Mouse (Mus musculus): ENCODE results near the gene Snhg11. TPM values are rescaled to one million over a fixed set of nuclear protein-coding genes. Genes with fewer than 3 reads are reported as not detected.

Gene Snhg11
- polyA plus RNA-seq, 1 experiment from 2014 or later: 6.9 TPM

DNA sequence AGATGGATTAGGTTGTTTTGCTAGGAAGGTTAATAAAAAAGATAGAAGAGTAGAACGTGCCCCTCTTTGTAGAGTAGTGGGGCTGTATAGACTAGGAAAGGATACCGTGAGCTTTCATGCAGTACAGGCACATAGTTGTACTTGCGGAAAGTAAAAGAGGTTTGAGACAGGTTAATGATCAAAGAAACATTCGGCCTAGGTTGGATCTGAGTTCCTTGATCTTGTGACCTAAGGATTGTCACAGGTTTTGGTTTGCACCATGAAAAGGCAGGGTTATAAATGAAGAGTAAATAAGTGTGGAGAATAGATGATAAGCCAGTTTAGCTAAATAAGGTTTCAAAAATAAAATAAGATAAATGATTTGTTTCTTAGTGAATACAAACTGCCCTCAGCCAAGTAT lies 11.3 kb upstream of the Snhg11 start:
- Histone ChIP-seq H3K4me3 (ENCODE audit: low read depth, low read length) (no peak overlapping the region), H3K27ac (replicated peaks; ENCODE audit: low read depth, low read length) (no peak overlapping the region), H3K4me1 (ENCODE audit: control insufficient read depth, insufficient read depth, low read length) (peaks cover 3% of the 10 kb centered on the region; the same call in 1 of the 2 replicates), H3K9me3 (replicated peaks; ENCODE audit: control insufficient read depth, low read length) (no peaks in the 10 kb centered on the region), H3K27me3 (ENCODE audit: control insufficient read depth, insufficient read depth, low read length) (no peaks in the 10 kb centered on the region), H3K4me2 (ENCODE audit: low read depth, low read length) (no peak overlapping the region), H3K9ac (replicated peaks; ENCODE audit: low read length) (no peak overlapping the region), H3K36me3 (replicated peaks; ENCODE audit: control insufficient read depth, insufficient read depth, low read depth, low read length) (peaks cover 5% of the 10 kb centered on the region; the same call in 1 of the 2 replicates)
- 86% methylated on average over 4 of the region's 4 CpGs for WGBS
- ATAC-seq (replicated peaks; ENCODE audit: insufficient number of reproducible peaks, low FRiP score, low TSS enrichment, low read depth) (no peak), DNase-seq (ENCODE audit: low spot score) (no peak)

DNA sequence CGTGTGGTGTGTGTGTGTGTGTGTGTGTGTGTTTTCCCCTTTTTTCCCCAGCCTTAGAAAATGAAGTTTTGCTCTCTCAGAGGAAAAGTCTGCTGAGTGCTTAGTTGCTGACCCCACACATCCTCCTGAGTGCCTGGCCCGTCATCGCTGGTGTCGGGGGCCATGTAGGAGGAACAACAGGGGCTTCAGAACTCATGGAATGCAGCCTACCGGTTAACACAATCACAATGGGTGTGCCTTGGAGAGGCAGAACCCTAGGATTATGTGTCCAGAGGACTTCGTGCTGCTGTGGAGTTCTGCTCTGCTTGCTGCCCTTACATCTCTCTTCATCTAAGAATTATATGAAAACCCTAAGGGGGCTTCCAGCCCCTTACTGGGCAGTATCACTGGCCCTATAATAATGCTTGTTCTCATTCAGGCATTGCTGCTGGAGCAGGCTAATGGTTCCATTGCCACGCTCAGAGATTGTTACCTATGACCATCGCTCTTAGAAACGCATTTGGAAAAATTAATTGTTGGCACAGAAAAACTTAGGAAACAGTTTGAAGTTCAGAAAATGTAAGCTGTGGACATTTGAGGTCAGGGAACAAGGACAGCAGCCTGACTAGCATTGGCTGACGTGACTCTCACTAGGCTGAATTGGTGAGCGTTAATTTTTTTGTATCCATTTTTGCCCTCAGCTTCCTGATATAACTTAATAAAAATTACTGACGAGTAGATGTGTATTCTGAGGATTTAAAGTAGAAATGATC lies 10.2 kb upstream of the Snhg11 start:
- no peak for ATAC-seq (replicated peaks; ENCODE audit: insufficient number of reproducible peaks, low FRiP score, low TSS enrichment, low read depth)

DNA sequence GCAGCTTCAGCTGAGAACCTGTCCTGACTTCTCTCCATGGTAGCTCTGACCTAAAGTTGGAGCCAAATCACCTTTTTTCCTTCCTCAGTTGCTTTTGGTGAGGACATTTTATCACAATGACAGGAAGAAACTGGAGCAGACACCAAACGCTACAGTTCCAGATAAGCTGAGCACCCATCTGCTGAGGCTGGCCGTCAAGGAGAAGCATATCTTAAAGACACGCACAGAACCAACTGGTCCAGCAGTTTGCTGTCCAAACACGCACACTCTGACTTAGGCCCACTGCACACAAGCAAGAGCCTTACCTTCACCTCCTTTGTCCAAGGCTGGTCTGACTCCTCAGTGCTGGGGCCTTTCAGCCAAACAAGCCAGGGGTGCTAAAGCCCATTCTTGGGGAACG lies 7.8 kb upstream of the Snhg11 start:
- H3K36me3 ChIP-seq (replicated peaks; ENCODE audit: control insufficient read depth, insufficient read depth, low read depth, low read length): no peaks in the 10 kb centered on the region
- WGBS: 88% methylated on average over 5 of the region's 5 CpGs
- no peak overlapping the region for H3K27ac ChIP-seq (replicated peaks; ENCODE audit: low read depth, low read length)
- ATAC-seq (replicated peaks; ENCODE audit: insufficient number of reproducible peaks, low FRiP score, low TSS enrichment, low read depth) (no peak), DNase-seq (ENCODE audit: low spot score) (no peak)
- H3K4me2 ChIP-seq (ENCODE audit: low read depth, low read length): no peak overlapping the region
- no peaks in the 10 kb centered on the region for H3K4me1 ChIP-seq (ENCODE audit: control insufficient read depth, insufficient read depth, low read length)
- H3K9me3 ChIP-seq (replicated peaks; ENCODE audit: control insufficient read depth, low read length): no peaks in the 10 kb centered on the region
- no peaks in the 10 kb centered on the region for H3K27me3 ChIP-seq (ENCODE audit: control insufficient read depth, insufficient read depth, low read length)
- H3K9ac ChIP-seq (replicated peaks; ENCODE audit: low read length): no peak overlapping the region
- H3K4me3 ChIP-seq (ENCODE audit: low read depth, low read length): no peak overlapping the region

More for the DNA sequence above, 10.2 kb upstream of the Snhg11 start:
- H3K4me2 ChIP-seq (ENCODE audit: low read depth, low read length): no peak overlapping the region
- no peaks in the 10 kb centered on the region for H3K36me3 ChIP-seq (replicated peaks; ENCODE audit: control insufficient read depth, insufficient read depth, low read depth, low read length)
- DNase-seq (ENCODE audit: low spot score): no peak
- H3K27me3 ChIP-seq (ENCODE audit: control insufficient read depth, insufficient read depth, low read length): no peaks in the 10 kb centered on the region
- 71% methylated on average over 12 of the region's 12 CpGs for WGBS
- H3K9me3 ChIP-seq (replicated peaks; ENCODE audit: control insufficient read depth, low read length): no peaks in the 10 kb centered on the region
- H3K4me3 ChIP-seq (ENCODE audit: low read depth, low read length): no peak overlapping the region
- H3K27ac ChIP-seq (replicated peaks; ENCODE audit: low read depth, low read length): no peak overlapping the region
- H3K9ac ChIP-seq (replicated peaks; ENCODE audit: low read length): no peak overlapping the region
- no peaks in the 10 kb centered on the region for H3K4me1 ChIP-seq (ENCODE audit: control insufficient read depth, insufficient read depth, low read length)

DNA sequence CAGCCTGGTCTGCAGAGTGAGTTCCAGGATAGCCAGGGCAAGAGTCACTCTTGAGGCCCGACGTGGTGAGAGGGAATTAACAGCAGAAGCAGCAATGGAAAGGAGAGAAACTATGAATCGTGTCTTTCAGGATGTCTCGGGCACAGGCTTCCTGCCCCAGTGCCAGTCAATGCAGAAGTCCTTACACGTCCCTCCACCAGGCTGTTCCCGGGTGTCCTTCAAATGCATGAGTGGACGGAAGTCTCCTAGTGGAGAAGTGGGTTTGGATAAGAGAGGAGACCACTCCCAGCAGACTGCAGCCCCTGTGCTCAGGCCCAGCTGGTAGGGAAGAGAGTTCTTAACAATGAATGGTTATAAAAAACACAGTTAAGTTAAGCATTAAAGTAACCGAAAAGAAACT lies 7.1 kb upstream of the Snhg11 start:
- ATAC-seq (replicated peaks; ENCODE audit: insufficient number of reproducible peaks, low FRiP score, low TSS enrichment, low read depth): no peak
- WGBS: 93% methylated on average over 8 of the region's 8 CpGs
- H3K27me3 ChIP-seq (ENCODE audit: control insufficient read depth, insufficient read depth, low read length): no peaks in the 10 kb centered on the region
- H3K4me1 ChIP-seq (ENCODE audit: control insufficient read depth, insufficient read depth, low read length): no peaks in the 10 kb centered on the region
- no peak overlapping the region for H3K4me3 ChIP-seq (ENCODE audit: low read depth, low read length)
- DNase-seq (ENCODE audit: low spot score): no peak
- H3K9ac ChIP-seq (replicated peaks; ENCODE audit: low read length): no peak overlapping the region
- no peaks in the 10 kb centered on the region for H3K36me3 ChIP-seq (replicated peaks; ENCODE audit: control insufficient read depth, insufficient read depth, low read depth, low read length)
- H3K4me2 ChIP-seq (ENCODE audit: low read depth, low read length): no peak overlapping the region
- H3K9me3 ChIP-seq (replicated peaks; ENCODE audit: control insufficient read depth, low read length): no peaks in the 10 kb centered on the region
- H3K27ac ChIP-seq (replicated peaks; ENCODE audit: low read depth, low read length): no peak overlapping the region

DNA sequence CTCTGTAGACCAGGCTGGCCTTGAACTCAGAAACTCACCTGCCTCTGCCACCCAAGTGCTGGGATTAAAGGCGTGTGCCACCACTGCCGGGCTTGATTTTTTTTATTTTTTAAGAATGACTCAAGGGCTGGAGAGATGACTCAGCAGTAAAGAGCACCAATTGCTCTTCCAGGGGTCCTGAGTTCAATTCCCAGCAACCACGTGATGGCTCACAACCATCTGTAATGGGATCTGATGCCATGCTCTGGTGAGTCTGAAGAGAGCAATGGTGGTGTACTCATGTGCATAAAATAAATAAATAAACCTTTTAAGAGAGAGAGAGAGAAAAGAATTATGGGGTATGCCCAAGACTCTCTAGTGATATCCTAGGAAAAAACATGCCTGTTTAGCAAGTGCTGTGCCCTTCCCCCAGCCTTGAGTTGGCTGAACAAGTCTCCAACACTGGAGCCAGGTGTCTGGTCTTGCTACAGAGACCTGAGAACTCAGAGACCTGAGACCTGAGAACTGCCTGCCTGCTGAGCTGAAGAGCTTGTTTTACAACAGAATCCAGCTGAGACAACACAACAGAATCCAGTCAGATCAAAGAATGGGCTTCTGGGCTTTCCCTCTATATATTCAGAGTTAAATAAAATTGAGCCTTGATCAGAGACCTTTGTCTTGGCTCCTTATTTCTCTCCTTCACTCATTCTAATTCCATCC lies 5.8 kb upstream of the Snhg11 start:
- no peak for DNase-seq (ENCODE audit: low spot score)
- 84% methylated on average over 3 of the region's 3 CpGs for WGBS

DNA sequence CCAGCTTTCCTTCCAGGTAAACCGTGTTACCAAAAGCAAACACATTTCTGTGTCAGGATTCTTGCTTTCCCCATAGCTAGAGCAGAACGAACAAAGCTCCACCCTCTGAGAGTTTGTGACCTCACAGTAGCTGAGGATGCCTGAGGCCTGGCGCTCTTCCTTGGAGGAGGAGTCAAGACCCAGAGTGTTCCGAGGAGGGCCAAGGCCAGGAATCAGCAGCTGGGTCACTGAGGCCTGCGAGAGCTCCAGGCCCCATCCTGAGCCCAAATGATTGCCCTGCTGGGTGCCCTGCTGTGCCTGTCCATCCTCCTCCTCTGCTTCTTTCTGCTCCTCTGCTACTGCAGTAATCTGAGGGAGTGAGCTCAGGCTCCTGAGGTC lies 5.3 kb upstream of the Snhg11 start:
- Histone ChIP-seq H3K27me3 (ENCODE audit: control insufficient read depth, insufficient read depth, low read length) (no peaks in the 10 kb centered on the region), H3K27ac (replicated peaks; ENCODE audit: low read depth, low read length) (no peak overlapping the region), H3K9me3 (replicated peaks; ENCODE audit: control insufficient read depth, low read length) (no peaks in the 10 kb centered on the region), H3K9ac (replicated peaks; ENCODE audit: low read length) (no peak overlapping the region), H3K4me3 (ENCODE audit: low read depth, low read length) (no peak overlapping the region), H3K36me3 (replicated peaks; ENCODE audit: control insufficient read depth, insufficient read depth, low read depth, low read length) (no peaks in the 10 kb centered on the region), H3K4me1 (ENCODE audit: control insufficient read depth, insufficient read depth, low read length) (no peaks in the 10 kb centered on the region), H3K4me2 (ENCODE audit: low read depth, low read length) (no peak overlapping the region)
- ATAC-seq (replicated peaks; ENCODE audit: insufficient number of reproducible peaks, low FRiP score, low TSS enrichment, low read depth): no peak
- no peak for DNase-seq (ENCODE audit: low spot score)
- WGBS: 10% methylated on average over 5 of the region's 5 CpGs

More for the DNA sequence above, 5.8 kb upstream of the Snhg11 start:
- H3K4me3 ChIP-seq (ENCODE audit: low read depth, low read length): no peak overlapping the region
- no peaks in the 10 kb centered on the region for H3K4me1 ChIP-seq (ENCODE audit: control insufficient read depth, insufficient read depth, low read length)
- ATAC-seq (replicated peaks; ENCODE audit: insufficient number of reproducible peaks, low FRiP score, low TSS enrichment, low read depth): no peak
- H3K27ac ChIP-seq (replicated peaks; ENCODE audit: low read depth, low read length): no peak overlapping the region
- H3K9ac ChIP-seq (replicated peaks; ENCODE audit: low read length): no peak overlapping the region
- no peaks in the 10 kb centered on the region for H3K27me3 ChIP-seq (ENCODE audit: control insufficient read depth, insufficient read depth, low read length)
- no peaks in the 10 kb centered on the region for H3K9me3 ChIP-seq (replicated peaks; ENCODE audit: control insufficient read depth, low read length)
- no peaks in the 10 kb centered on the region for H3K36me3 ChIP-seq (replicated peaks; ENCODE audit: control insufficient read depth, insufficient read depth, low read depth, low read length)
- no peak overlapping the region for H3K4me2 ChIP-seq (ENCODE audit: low read depth, low read length)

GRCm38 (mm10) chr2:158373061-158373460 lies 2.4 kb upstream of the Snhg11 start:
- H3K9ac ChIP-seq (replicated peaks; ENCODE audit: low read length): no peak overlapping the region
- no peaks in the 10 kb centered on the region for H3K4me1 ChIP-seq (ENCODE audit: control insufficient read depth, insufficient read depth, low read length)
- no peak overlapping the region for H3K27ac ChIP-seq (replicated peaks; ENCODE audit: low read depth, low read length)
- H3K36me3 ChIP-seq (replicated peaks; ENCODE audit: control insufficient read depth, insufficient read depth, low read depth, low read length): no peaks in the 10 kb centered on the region
- no peak overlapping the region for H3K4me2 ChIP-seq (ENCODE audit: low read depth, low read length)
- DNase-seq (ENCODE audit: low spot score) (no peak), ATAC-seq (replicated peaks; ENCODE audit: insufficient number of reproducible peaks, low FRiP score, low TSS enrichment, low read depth) (no peak)
- H3K27me3 ChIP-seq (ENCODE audit: control insufficient read depth, insufficient read depth, low read length): peaks cover 5% of the 10 kb centered on the region; the same call in 1 of the 2 replicates
- WGBS: 83% methylated on average over 5 of the region's 5 CpGs
- no peaks in the 10 kb centered on the region for H3K9me3 ChIP-seq (replicated peaks; ENCODE audit: control insufficient read depth, low read length)
- no peak overlapping the region for H3K4me3 ChIP-seq (ENCODE audit: low read depth, low read length)

DNA sequence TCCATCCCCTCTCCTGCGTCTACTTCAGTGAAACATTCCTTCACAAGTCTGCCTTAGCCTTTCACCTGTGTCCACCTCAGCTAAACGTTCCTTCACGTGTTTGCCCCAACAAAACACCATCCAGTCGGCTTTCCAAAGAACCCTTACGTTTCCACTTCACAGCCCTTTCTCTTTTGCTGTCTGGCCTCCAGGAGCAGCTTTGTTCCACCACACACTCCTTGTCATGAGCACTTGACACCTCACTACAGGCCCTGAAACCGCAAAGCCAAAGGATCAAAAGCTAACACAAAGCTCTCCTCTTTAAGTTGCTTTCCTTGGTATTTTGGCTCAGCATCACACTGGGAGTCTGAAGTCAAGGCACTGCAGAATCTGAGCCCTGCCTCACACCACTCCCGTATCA lies 1.9 kb upstream of the Snhg11 start:
- H3K36me3 ChIP-seq (replicated peaks; ENCODE audit: control insufficient read depth, insufficient read depth, low read depth, low read length): no peaks in the 10 kb centered on the region
- no peak overlapping the region for H3K9ac ChIP-seq (replicated peaks; ENCODE audit: low read length)
- no peaks in the 10 kb centered on the region for H3K4me1 ChIP-seq (ENCODE audit: control insufficient read depth, insufficient read depth, low read length)
- no peak for DNase-seq (ENCODE audit: low spot score)
- no peak overlapping the region for H3K4me3 ChIP-seq (ENCODE audit: low read depth, low read length)
- ATAC-seq (replicated peaks; ENCODE audit: insufficient number of reproducible peaks, low FRiP score, low TSS enrichment, low read depth): no peak
- no peak overlapping the region for H3K27ac ChIP-seq (replicated peaks; ENCODE audit: low read depth, low read length)
- H3K4me2 ChIP-seq (ENCODE audit: low read depth, low read length): no peak overlapping the region
- H3K9me3 ChIP-seq (replicated peaks; ENCODE audit: control insufficient read depth, low read length): no peaks in the 10 kb centered on the region
- H3K27me3 ChIP-seq (ENCODE audit: control insufficient read depth, insufficient read depth, low read length): peaks cover 5% of the 10 kb centered on the region; the same call in 1 of the 2 replicates
- 61% methylated on average over 7 of the region's 7 CpGs for WGBS
